26 mouse cellular contexts compared by ENCODE assay signal in genomic region chr4:89305691-89306090, GRCm38 (mm10). TPM values are rescaled to one million over a fixed set of nuclear protein-coding genes. Genes with fewer than 3 reads are reported as not detected.
DNase-seq lines count a peak whose midpoint lies in the region; ATAC-seq and TF ChIP-seq lines count a peak whose summit lies in the region.
"Had no signal": no experiment of that assay in that cellular context is flagged by ENCODE, and none has a peak within 500 bp of the region (broad histone marks: within the 10 kb centered on the region; RNA-seq: fewer than 3 reads in every experiment).

No protein-coding gene starts in this region.

- TF ChIP-seq CTCF in embryonic fibroblast, embryonic 13.5 days (IDR thresholded peaks at IDR 0.05; ENCODE audit: borderline replicate concordance, insufficient read depth, low read length) = no peak

- H3K9ac ChIP-seq in hindbrain, embryonic 11.5 days (ENCODE audit: low read depth, low read length) = no peak overlapping the region
- no peak overlapping the region for H3K9ac ChIP-seq in hindbrain, embryonic 13.5 days
- H3K9ac ChIP-seq in neural tube, embryonic 15.5 days (replicated peaks) = no peak overlapping the region
- H3K9ac ChIP-seq: embryonic facial prominence, embryonic 13.5 days; embryonic facial prominence, embryonic 15.5 days; forebrain, embryonic 13.5 days; forebrain, embryonic 15.5 days; forebrain, postnatal 0 days had no signal

- H3K4me3 ChIP-seq in hindbrain, embryonic 11.5 days (ENCODE audit: low read depth, low read length) = no peak overlapping the region
- H3K4me3 ChIP-seq in hindbrain, embryonic 13.5 days = no peak overlapping the region
- H3K4me3 ChIP-seq in neural tube, embryonic 15.5 days (replicated peaks) = no peak overlapping the region
- H3K4me3 ChIP-seq in embryonic fibroblast, embryonic 13.5 days (ENCODE audit: insufficient read depth, low read length) = no peak overlapping the region
- H3K4me3 ChIP-seq: embryonic facial prominence, embryonic 13.5 days; embryonic facial prominence, embryonic 15.5 days; forebrain, embryonic 13.5 days; forebrain, embryonic 15.5 days had no signal

- WGBS in hindbrain, embryonic 11.5 days = 9% methylated on average over 3 of the region's 3 CpGs
- WGBS in hindbrain, embryonic 13.5 days = under 1% methylated on average over 3 of the region's 3 CpGs
- 2% methylated on average over 3 of the region's 3 CpGs for WGBS in neural tube, embryonic 15.5 days

- peak; percentile 40 for DNase-seq in hindbrain, embryonic 11.5 days (ENCODE audit: low spot score)
- peak; percentile 29 for DNase-seq in neural tube, embryonic 10.5 days (ENCODE audit: extremely low spot score, low spot score)
- no peak for DNase-seq in Muller cell, postnatal 12 days (ENCODE audit: inconsistent ontology term)
- DNase-seq: adrenal gland, adult 2 months; adrenal gland, postnatal 10 days; adrenal gland, postnatal 25 days; B cell, adult 2 months; cerebellum, adult 11 months; cerebellum, adult 18-20 months; cerebellum, adult 8-10 months; cerebellum, adult 9-11 months; cerebellum, postnatal 14 days; cerebellum, postnatal 36 days; forebrain, postnatal 0 days had no signal

- H3K4me1 ChIP-seq in hindbrain, embryonic 11.5 days (replicated peaks; ENCODE audit: control insufficient read depth, insufficient read depth, low read length) = no peaks in the 10 kb centered on the region; the same call in 1 of the 2 replicates
- peaks cover 6% of the 10 kb centered on the region for H3K4me1 ChIP-seq in hindbrain, embryonic 13.5 days (replicated peaks)
- peaks cover 6% of the 10 kb centered on the region for H3K4me1 ChIP-seq in neural tube, embryonic 15.5 days
- H3K4me1 ChIP-seq in embryonic fibroblast, embryonic 13.5 days (ENCODE audit: control insufficient read depth, insufficient read depth, low read length) = peaks cover 26% of the 10 kb centered on the region

- H3K9me3 ChIP-seq in hindbrain, embryonic 11.5 days (ENCODE audit: control insufficient read depth, low read length) = no peaks in the 10 kb centered on the region
- no peaks in the 10 kb centered on the region for H3K9me3 ChIP-seq in hindbrain, embryonic 13.5 days
- no peaks in the 10 kb centered on the region for H3K9me3 ChIP-seq in neural tube, embryonic 15.5 days (replicated peaks)
- H3K9me3 ChIP-seq: embryonic facial prominence, embryonic 13.5 days; embryonic facial prominence, embryonic 15.5 days; forebrain, embryonic 13.5 days; forebrain, embryonic 15.5 days had no signal

- H3K27ac ChIP-seq in hindbrain, embryonic 11.5 days (ENCODE audit: low read depth, low read length) = no peak overlapping the region
- no peak overlapping the region for H3K27ac ChIP-seq in hindbrain, embryonic 13.5 days
- no peak overlapping the region for H3K27ac ChIP-seq in neural tube, embryonic 15.5 days (replicated peaks)
- 0 out of 2 replicates have a peak overlapping the region, but pooled peaks have one; percentile 10 for H3K27ac ChIP-seq in embryonic fibroblast, embryonic 13.5 days (ENCODE audit: insufficient read depth, low read length)
- H3K27ac ChIP-seq: embryonic facial prominence, embryonic 13.5 days; embryonic facial prominence, embryonic 15.5 days; forebrain, embryonic 13.5 days; forebrain, embryonic 15.5 days had no signal

- peaks cover 88% of the 10 kb centered on the region for H3K27me3 ChIP-seq in hindbrain, embryonic 11.5 days (ENCODE audit: control insufficient read depth, insufficient read depth, low read length)
- H3K27me3 ChIP-seq in hindbrain, embryonic 13.5 days = peaks cover 94% of the 10 kb centered on the region
- H3K27me3 ChIP-seq in neural tube, embryonic 15.5 days (replicated peaks) = peaks cover 90% of the 10 kb centered on the region
- H3K27me3 ChIP-seq: CH12.LX had no signal

- TF ChIP-seq POLR2A in embryonic fibroblast, embryonic 13.5 days (IDR thresholded peaks at IDR 0.05; ENCODE audit: low read depth, low read length) = no peak

- no peak overlapping the region for H3K4me2 ChIP-seq in hindbrain, embryonic 11.5 days (replicated peaks; ENCODE audit: low read depth, low read length)
- no peak overlapping the region for H3K4me2 ChIP-seq in hindbrain, embryonic 13.5 days
- no peak overlapping the region for H3K4me2 ChIP-seq in neural tube, embryonic 15.5 days
- H3K4me2 ChIP-seq: embryonic facial prominence, embryonic 13.5 days; embryonic facial prominence, embryonic 15.5 days; forebrain, embryonic 13.5 days; forebrain, embryonic 15.5 days had no signal

- ATAC-seq in hindbrain, embryonic 11.5 days (ENCODE audit: low FRiP score) = no peak
- no peak for ATAC-seq in hindbrain, embryonic 13.5 days (ENCODE audit: low FRiP score)
- ATAC-seq in neural tube, embryonic 15.5 days (ENCODE audit: low FRiP score) = no peak
- ATAC-seq: CD4-positive, CD25-positive, alpha-beta regulatory T cell, adult 4 months; forebrain, embryonic 13.5 days; forebrain, embryonic 15.5 days; forebrain, postnatal 0 days had no signal

- no peaks in the 10 kb centered on the region for H3K36me3 ChIP-seq in hindbrain, embryonic 11.5 days (ENCODE audit: control insufficient read depth, insufficient read depth, low read length)
- H3K36me3 ChIP-seq in hindbrain, embryonic 13.5 days = no peaks in the 10 kb centered on the region
- no peaks in the 10 kb centered on the region for H3K36me3 ChIP-seq in neural tube, embryonic 15.5 days
- H3K36me3 ChIP-seq: embryonic facial prominence, embryonic 13.5 days; embryonic facial prominence, embryonic 15.5 days; forebrain, embryonic 15.5 days; G1E had no signal

RNA-seq across cellular contexts. Expression of gene Cdkn2b, which starts 5.1 kb away (rescaled TPM):
- polyA plus RNA-seq in hindbrain, embryonic 11.5 days (2014; fragmentation: Nextera tagmentation; extraction: Ambion mirVana) = 1.1 and 1.4 TPM in 2 replicates
- polyA plus RNA-seq in hindbrain, embryonic 13.5 days (2015; fragmentation: Nextera tagmentation; extraction: Ambion mirVana) = 0.86 and 1.2 TPM in 2 replicates
- 0.93 and 2.3 TPM in 2 replicates for polyA plus RNA-seq in neural tube, embryonic 15.5 days (2015; fragmentation: Nextera tagmentation; extraction: Ambion mirVana)
- 49.1 and 74.6 TPM in 2 replicates for polyA plus RNA-seq in embryonic fibroblast, embryonic 13.5 days (2011; ENCODE audit: insufficient read length, low read depth, missing spikeins)
- polyA plus RNA-seq: G1E had no signal

RNA-seq across cellular contexts. Expression of gene Cdkn2a, which starts 11.2 kb away (rescaled TPM):
- not detected in 2 replicates for polyA plus RNA-seq in hindbrain, embryonic 11.5 days (2014; fragmentation: Nextera tagmentation; extraction: Ambion mirVana)
- polyA plus RNA-seq in hindbrain, embryonic 13.5 days (2015; fragmentation: Nextera tagmentation; extraction: Ambion mirVana) = not detected in 2 replicates
- not detected in 2 replicates for polyA plus RNA-seq in neural tube, embryonic 15.5 days (2015; fragmentation: Nextera tagmentation; extraction: Ambion mirVana)
- polyA plus RNA-seq in embryonic fibroblast, embryonic 13.5 days (2011; ENCODE audit: insufficient read length, low read depth, missing spikeins) = 59.5 and 119 TPM in 2 replicates
- polyA plus RNA-seq: CD4-positive, CD25-positive, alpha-beta regulatory T cell, adult 4 months; embryonic facial prominence, embryonic 11.5 days; embryonic facial prominence, embryonic 13.5 days; embryonic facial prominence, embryonic 15.5 days; forebrain, embryonic 11.5 days; forebrain, embryonic 13.5 days; forebrain, embryonic 15.5 days; forebrain, postnatal 0 days; G1E had no signal

Comparison
In these comparisons a context has a peak if more than half of its experiments do, and no peak if none do; other contexts are left out.
1. RNA of gene Cdkn2b, which starts 5.1 kb away (polyA plus RNA-seq): 49.1 to 74.6 TPM in embryonic fibroblast, embryonic 13.5 days; 1.1 to 1.4 TPM in hindbrain, embryonic 11.5 days, 0.93 to 2.3 TPM in neural tube, embryonic 15.5 days and 0.86 to 1.2 TPM in hindbrain, embryonic 13.5 days; every median in the first group is over 10 times any median in the second.
2. RNA of gene Cdkn2a, which starts 11.2 kb away (polyA plus RNA-seq): 59.5 to 119 TPM in embryonic fibroblast, embryonic 13.5 days; not detected in hindbrain, embryonic 11.5 days, not detected in hindbrain, embryonic 13.5 days and not detected in neural tube, embryonic 15.5 days; every median in the first group is over 10 times any median in the second.